ENCODE assay signal across 21 mouse cellular contexts in genomic region chr15:74379366-74379765, GRCm38 (mm10).
DNase-seq lines count a peak whose midpoint lies in the region; ATAC-seq lines count a peak whose summit lies in the region.
"Had no signal": no experiment of that assay in that cellular context is flagged by ENCODE, and none has a peak within 500 bp of the region (broad histone marks: within the 10 kb centered on the region; RNA-seq: fewer than 3 reads in every experiment).

No protein-coding gene starts in this region.

- no peaks in the 10 kb centered on the region for H3K27me3 ChIP-seq in forebrain, embryonic 14.5 days (replicated peaks; ENCODE audit: control insufficient read depth, insufficient read depth, low read length)
- no peaks in the 10 kb centered on the region for H3K27me3 ChIP-seq in forebrain, embryonic 11.5 days (ENCODE audit: control insufficient read depth, insufficient read depth, low read length)
- no peaks in the 10 kb centered on the region for H3K27me3 ChIP-seq in limb, embryonic 15.5 days
- H3K27me3 ChIP-seq in limb, embryonic 10.5 days (ENCODE audit: low read depth, poor library complexity, severe bottlenecking), result no peaks in the 10 kb centered on the region
- H3K27me3 ChIP-seq: CH12.LX; embryonic facial prominence, embryonic 13.5 days; heart, embryonic 12.5 days; hindbrain, embryonic 12.5 days; Patski had no signal

- WGBS in forebrain, embryonic 14.5 days, result 80% methylated on average over 6 of the region's 6 CpGs
- WGBS in forebrain, embryonic 11.5 days, result 84% methylated on average over 6 of the region's 6 CpGs
- 91% methylated on average over 6 of the region's 6 CpGs for WGBS in limb, embryonic 15.5 days
- WGBS in limb, embryonic 10.5 days, result 83% methylated on average over 6 of the region's 6 CpGs

- DNase-seq in forebrain, embryonic 14.5 days (ENCODE audit: low spot score), result peak; percentile 10
- no peak for DNase-seq in forebrain, embryonic 11.5 days (ENCODE audit: low spot score)
- DNase-seq in limb, embryonic 10.5 days (ENCODE audit: low spot score), result no peak
- peak; percentile 24 for DNase-seq in brain, embryonic 18.5 days (ENCODE audit: low read depth, low spot score)
- DNase-seq in cerebellum, postnatal 36 days, result no peak
- DNase-seq: adrenal gland, postnatal 14 days; cerebellum, adult 2 months; cerebellum, postnatal 10 days; embryo, embryonic 11 days; gastrocnemius, postnatal 14 days; heart, postnatal 4 days had no signal

- peak; percentile 65; the same call in 1 of the 2 replicates for ATAC-seq in forebrain, embryonic 14.5 days
- ATAC-seq in forebrain, embryonic 11.5 days (replicated peaks; ENCODE audit: low FRiP score), result no peak
- ATAC-seq in limb, embryonic 15.5 days (ENCODE audit: insufficient number of reproducible peaks, low FRiP score, low TSS enrichment, low read depth), result peak; percentile 56; the same call in 1 of the 2 replicates
- ATAC-seq: activated CD4-positive, CD25-positive, alpha-beta regulatory T cell, adult 4 months; hindbrain, embryonic 16.5 days; inflammation-experienced regulatory T-cells, adult 6 months; intestine, postnatal 0 days; Patski had no signal

- no peaks in the 10 kb centered on the region for H3K4me1 ChIP-seq in forebrain, embryonic 14.5 days (ENCODE audit: control insufficient read depth, insufficient read depth, low read length)
- no peaks in the 10 kb centered on the region for H3K4me1 ChIP-seq in forebrain, embryonic 11.5 days (replicated peaks; ENCODE audit: control insufficient read depth, insufficient read depth, low read length)
- no peaks in the 10 kb centered on the region for H3K4me1 ChIP-seq in limb, embryonic 15.5 days
- no peaks in the 10 kb centered on the region for H3K4me1 ChIP-seq in limb, embryonic 10.5 days
- H3K4me1 ChIP-seq: embryonic facial prominence, embryonic 13.5 days; heart, embryonic 12.5 days had no signal

- H3K9ac ChIP-seq in forebrain, embryonic 14.5 days (ENCODE audit: low read length), result no peak overlapping the region
- H3K9ac ChIP-seq in forebrain, embryonic 11.5 days (ENCODE audit: low read length), result no peak overlapping the region
- no peak overlapping the region for H3K9ac ChIP-seq in limb, embryonic 15.5 days
- H3K9ac ChIP-seq: embryonic facial prominence, embryonic 13.5 days; heart, embryonic 12.5 days; hindbrain, embryonic 12.5 days had no signal

- H3K9me3 ChIP-seq in forebrain, embryonic 14.5 days (replicated peaks; ENCODE audit: control insufficient read depth, low read length), result no peaks in the 10 kb centered on the region
- no peaks in the 10 kb centered on the region for H3K9me3 ChIP-seq in forebrain, embryonic 11.5 days (ENCODE audit: control insufficient read depth, low read length)
- no peaks in the 10 kb centered on the region for H3K9me3 ChIP-seq in limb, embryonic 15.5 days
- no peaks in the 10 kb centered on the region for H3K9me3 ChIP-seq in limb, embryonic 10.5 days (replicated peaks)
- H3K9me3 ChIP-seq: embryonic facial prominence, embryonic 13.5 days; heart, embryonic 12.5 days; hindbrain, embryonic 12.5 days had no signal

- H3K27ac ChIP-seq in forebrain, embryonic 14.5 days (ENCODE audit: low read depth, low read length), result no peak overlapping the region
- no peak overlapping the region for H3K27ac ChIP-seq in forebrain, embryonic 11.5 days (ENCODE audit: low read depth, low read length)
- H3K27ac ChIP-seq in limb, embryonic 15.5 days, result no peak overlapping the region
- no peak overlapping the region for H3K27ac ChIP-seq in limb, embryonic 10.5 days
- H3K27ac ChIP-seq: embryonic facial prominence, embryonic 13.5 days; hindbrain, embryonic 12.5 days had no signal

- H3K4me3 ChIP-seq in forebrain, embryonic 14.5 days (ENCODE audit: low read depth, low read length), result no peak overlapping the region
- no peak overlapping the region for H3K4me3 ChIP-seq in forebrain, embryonic 11.5 days (ENCODE audit: low read depth, low read length)
- H3K4me3 ChIP-seq in limb, embryonic 15.5 days, result no peak overlapping the region
- H3K4me3 ChIP-seq in limb, embryonic 10.5 days, result no peak overlapping the region
- H3K4me3 ChIP-seq: embryonic facial prominence, embryonic 13.5 days; heart, embryonic 12.5 days; hindbrain, embryonic 12.5 days had no signal

- H3K4me2 ChIP-seq in forebrain, embryonic 14.5 days (ENCODE audit: low read length), result no peak overlapping the region
- no peak overlapping the region for H3K4me2 ChIP-seq in forebrain, embryonic 11.5 days (ENCODE audit: low read depth, low read length, severe bottlenecking)
- no peak overlapping the region for H3K4me2 ChIP-seq in limb, embryonic 15.5 days
- H3K4me2 ChIP-seq: embryonic facial prominence, embryonic 13.5 days; heart, embryonic 12.5 days; hindbrain, embryonic 12.5 days had no signal

- H3K36me3 ChIP-seq in forebrain, embryonic 14.5 days (ENCODE audit: control insufficient read depth, insufficient read depth, low read length), result no peaks in the 10 kb centered on the region
- no peaks in the 10 kb centered on the region for H3K36me3 ChIP-seq in forebrain, embryonic 11.5 days (ENCODE audit: control insufficient read depth, insufficient read depth, low read length)
- no peaks in the 10 kb centered on the region for H3K36me3 ChIP-seq in limb, embryonic 15.5 days
- H3K36me3 ChIP-seq in limb, embryonic 10.5 days, result no peaks in the 10 kb centered on the region
- H3K36me3 ChIP-seq: embryonic facial prominence, embryonic 13.5 days; heart, embryonic 12.5 days; hindbrain, embryonic 12.5 days had no signal

Comparison
In these comparisons a context has a peak if more than half of its experiments do, and no peak if none do; other contexts are left out.
1. DNase-seq: peak in forebrain, embryonic 14.5 days (single experiment) and brain, embryonic 18.5 days (single experiment); none in forebrain, embryonic 11.5 days (single experiment), limb, embryonic 10.5 days (single experiment) and cerebellum, postnatal 36 days (0 of 2).